Mouse (Mus musculus): ENCODE results near the gene Txnrd1. TPM values are rescaled to one million over a fixed set of nuclear protein-coding genes. Genes with fewer than 3 reads are reported as not detected.

The Txnrd1 gene
- total RNA-seq, 2 experiments from 2014 or later: 27.5 to 30.4 TPM

Other genes with a start within 250 kb of the Txnrd1 start
- 10 to 100 TPM; 24.4 to 26.3 TPM for gene 1190007I07Rik, start 210.7 kb upstream of the Txnrd1 start, total RNA-seq (2021)
- gene Tdg, start 204.1 kb upstream of the Txnrd1 start, total RNA-seq (2021): 10 to 100 TPM; 16.2 to 18.8 TPM
- gene Glt8d2, start 143.3 kb upstream of the Txnrd1 start, total RNA-seq (2021): 1 to 10 TPM; 5.4 to 6.3 TPM
- gene Hcfc2, start 137.8 kb upstream of the Txnrd1 start, total RNA-seq (2021): 10 to 100 TPM; 18.5 to 21.3 TPM
- gene Nfyb, start 69.8 kb upstream of the Txnrd1 start, total RNA-seq (2021): 10 to 100 TPM; 24.0 to 30.3 TPM
- gene Eid3, start 32.7 kb downstream of the Txnrd1 start, total RNA-seq (2021): under 1 TPM; 0.41 to 0.86 TPM
- 1 to 10 TPM; 1.3 to 1.4 TPM for gene Chst11, start 151.5 kb downstream of the Txnrd1 start, total RNA-seq (2021)